Mouse (Mus musculus) ovary, adult 18-20 months (tissue): ENCODE measurements around the gene Cyp1a1.

Experiments
- DNase-seq: peaks from one replicate; pipeline ENCODE4 v3.0.0; 2022; ENCODE audit warnings: low spot score, mixed read lengths

Cyp1a1 gene

DNA sequence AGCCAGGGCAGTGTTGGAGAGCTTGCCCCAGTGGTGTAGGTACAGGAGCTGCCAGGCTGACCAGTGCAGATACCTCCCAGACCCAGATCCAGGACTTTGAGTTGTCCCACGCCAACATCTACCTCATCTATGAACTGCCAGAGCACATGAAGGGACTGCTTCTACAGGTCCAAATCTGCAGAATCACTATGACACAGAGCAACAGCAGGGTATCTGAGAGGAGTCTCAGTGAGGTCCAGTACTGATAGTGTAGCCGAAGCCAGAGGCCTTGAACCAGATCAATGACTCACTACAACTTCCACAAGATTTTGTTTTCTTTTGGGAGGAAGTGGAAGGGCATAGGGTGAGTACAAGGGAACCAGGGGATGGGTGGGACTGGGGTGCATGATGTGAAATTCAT is at the start of gene Cyp1a1:
Gene Cyp1a1, plus strand, starts transcription at position 178 of the 400 bp plus-strand sequence.
- no peak for DNase-seq

DNA sequence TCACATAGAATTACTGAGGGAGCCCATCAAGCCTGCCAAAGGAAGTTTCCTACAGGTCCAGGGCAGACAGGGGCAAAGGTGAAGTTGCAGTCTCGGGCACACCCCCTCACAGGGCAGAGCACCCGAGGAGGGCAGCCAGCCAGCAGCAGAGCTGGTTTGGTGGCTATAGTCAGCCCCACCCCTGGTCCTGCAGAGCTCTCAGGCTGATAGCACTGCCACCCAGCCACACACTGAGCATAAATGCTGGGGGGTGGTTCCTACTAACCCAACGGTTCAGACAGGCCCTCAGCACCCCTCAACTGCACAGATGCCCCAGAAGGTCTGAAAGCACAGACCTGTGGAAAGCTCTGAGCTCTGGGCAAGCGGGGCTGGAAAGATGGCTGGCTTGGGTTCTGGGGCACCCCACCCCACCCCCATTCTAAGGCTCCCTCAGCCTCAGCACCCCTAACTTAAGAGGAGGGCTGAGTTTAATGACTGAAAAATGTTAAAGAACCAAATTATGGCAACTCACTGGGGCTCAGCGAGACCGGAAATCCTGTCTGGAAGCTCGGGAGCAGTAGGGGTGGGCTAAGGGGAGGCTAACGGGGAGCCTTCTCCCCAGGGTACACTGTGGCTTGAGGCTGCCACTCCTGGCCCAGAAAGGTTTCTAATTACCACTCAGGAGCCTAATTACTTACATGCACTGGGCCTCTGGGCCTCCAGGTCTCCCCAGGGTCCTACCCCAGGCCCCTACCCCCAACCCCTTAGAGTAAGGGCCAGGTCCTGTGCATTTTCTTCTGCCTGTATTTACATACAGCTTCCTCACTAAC is 48.9 kb upstream of the Cyp1a1 start:
- DNase-seq: no peak

DNA sequence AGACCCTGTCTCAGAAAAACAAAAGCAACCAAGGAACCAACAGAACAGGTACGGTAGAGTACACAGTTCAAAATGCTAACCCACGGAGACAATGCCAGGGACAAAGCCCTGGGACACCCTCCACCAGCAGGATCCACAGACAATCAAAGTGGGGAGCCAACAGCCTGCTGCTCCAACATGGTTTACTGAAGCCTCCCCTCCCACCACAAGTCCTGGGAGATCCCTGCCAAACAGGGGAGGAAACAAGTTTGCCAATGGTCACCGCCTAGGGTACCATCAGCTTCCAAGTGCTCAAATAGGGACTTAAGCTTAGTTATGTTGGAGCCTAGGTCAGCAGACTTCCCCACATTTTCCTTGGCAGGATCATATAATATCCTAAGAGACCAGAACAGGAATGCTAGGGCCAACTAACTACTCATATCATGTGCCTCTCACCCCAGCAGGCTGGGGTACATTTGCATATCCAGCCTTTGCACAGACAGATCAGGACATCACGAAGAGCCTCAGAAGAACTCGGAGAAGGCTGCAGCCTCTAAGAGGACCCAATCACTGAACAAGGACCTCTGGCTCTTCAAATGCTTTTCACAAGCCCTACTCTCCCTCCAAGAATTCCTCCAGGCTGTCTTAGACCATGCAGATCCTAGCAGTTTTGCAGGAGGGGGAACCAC is 47.9 kb upstream of the Cyp1a1 start:
- no peak for DNase-seq

- DNase-seq: peak; percentile 40
These were observed 47.3 kb upstream of the Cyp1a1 start for GRCm38 (mm10) chr9:57640384-57640783.

DNA sequence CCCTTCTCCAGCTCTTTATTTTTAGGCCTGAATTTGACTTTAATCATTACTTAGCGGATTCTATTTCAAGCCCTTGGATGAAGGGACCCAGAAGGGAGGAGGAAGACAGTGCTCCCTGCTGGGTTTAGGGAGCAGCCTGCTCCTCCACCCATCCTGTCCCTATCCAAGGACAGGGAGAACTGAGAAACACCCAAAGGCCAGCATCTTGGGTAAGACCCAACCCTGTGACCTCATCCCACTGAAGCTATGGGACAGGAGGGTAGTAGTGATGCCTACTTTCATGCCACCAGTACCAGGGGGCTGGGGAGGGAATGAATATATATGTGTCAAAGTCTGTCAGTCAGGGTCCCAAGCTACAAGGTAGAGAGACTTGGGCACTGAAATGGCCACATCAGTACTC is 46.7 kb upstream of the Cyp1a1 start:
- DNase-seq: no peak

- DNase-seq: no peak
These were observed 45.8 kb upstream of the Cyp1a1 start for GRCm38 (mm10) chr9:57641775-57642550.

DNA sequence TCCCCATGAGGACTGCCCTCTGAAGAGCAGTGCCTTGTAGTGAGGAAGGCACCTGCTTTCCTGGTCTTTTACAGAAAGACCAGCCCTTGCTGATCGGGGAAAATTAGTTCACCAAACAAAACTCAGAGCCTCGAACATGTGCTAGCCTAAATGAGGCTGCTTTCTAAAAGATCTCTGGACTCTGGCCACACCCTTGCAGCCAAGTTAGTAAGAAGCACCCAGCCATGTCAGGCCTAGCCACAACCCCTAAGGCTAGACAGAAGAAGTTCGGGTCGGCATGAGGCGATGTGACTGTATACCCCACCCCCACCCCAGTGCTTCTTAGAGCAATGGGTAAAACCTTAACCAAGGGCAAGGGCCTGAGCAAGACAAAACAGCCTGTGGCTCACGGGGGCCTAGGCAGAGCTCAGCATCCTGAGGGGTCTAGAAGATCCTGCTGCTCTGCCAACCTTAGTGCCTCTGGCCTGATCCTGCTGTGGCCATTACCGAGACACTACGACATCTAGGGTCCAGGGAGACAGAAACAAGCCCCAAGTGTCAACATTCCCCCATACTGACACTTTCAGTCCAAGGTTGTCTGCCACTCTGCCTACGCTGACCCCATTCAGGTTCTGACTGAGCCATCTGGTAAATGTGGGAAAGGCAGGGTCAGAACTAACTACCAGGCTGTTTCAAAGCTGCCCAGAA is 44.4 kb upstream of the Cyp1a1 start:
- no peak for DNase-seq

- no peak for DNase-seq
These were observed 43.9 kb upstream of the Cyp1a1 start for GRCm38 (mm10) chr9:57643856-57644180.

- no peak for DNase-seq
These were observed 43.2 kb upstream of the Cyp1a1 start for GRCm38 (mm10) chr9:57644442-57644943.

DNA sequence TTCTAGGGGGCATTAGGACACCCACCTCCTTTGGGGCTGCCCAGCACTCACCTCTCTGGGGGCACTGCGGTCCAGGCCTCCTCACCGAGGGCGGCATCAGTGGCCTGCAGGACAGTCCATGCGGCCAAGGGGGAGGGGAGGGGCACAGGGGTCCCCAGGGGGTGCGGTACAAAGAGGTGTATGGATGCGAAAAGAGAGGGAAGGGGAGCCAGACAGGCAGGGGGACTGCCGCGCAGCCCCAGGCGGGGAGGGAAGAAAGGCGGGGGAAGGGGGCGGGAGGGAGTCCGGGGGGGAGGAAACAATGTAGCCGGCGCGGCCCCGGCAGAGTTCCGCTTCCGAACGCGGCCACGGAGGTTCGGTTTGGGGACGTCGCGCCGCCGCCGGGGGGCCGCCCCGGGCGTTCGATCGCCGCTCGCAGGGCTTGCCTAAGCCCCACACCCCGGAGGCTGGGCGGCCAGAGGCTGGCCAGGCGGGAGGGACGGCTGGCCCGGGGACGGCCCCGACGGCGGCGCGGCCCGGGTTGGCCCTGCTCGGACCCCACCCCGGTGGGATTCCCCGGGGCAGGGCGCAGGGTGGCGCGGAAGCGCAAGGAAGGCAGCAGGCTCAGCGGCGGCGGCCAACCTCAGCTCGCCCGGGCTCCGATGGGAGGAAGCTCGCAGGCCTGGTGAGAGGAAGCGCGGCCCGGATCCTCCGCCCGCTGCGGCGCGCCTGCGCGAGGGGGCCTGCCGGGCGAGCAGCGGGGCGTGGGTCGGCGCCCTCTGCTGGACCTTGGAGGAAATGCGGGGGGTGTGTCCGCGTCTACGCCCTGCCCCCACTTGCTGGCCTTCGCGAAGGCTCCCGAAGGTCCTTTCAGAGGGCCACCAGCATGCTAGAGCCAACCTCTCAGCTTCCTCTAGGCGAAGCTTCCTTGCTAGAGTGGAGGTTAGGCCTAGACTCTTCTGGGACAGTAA is 42.5 kb upstream of the Cyp1a1 start:
- peak; percentile 87 for DNase-seq

DNA sequence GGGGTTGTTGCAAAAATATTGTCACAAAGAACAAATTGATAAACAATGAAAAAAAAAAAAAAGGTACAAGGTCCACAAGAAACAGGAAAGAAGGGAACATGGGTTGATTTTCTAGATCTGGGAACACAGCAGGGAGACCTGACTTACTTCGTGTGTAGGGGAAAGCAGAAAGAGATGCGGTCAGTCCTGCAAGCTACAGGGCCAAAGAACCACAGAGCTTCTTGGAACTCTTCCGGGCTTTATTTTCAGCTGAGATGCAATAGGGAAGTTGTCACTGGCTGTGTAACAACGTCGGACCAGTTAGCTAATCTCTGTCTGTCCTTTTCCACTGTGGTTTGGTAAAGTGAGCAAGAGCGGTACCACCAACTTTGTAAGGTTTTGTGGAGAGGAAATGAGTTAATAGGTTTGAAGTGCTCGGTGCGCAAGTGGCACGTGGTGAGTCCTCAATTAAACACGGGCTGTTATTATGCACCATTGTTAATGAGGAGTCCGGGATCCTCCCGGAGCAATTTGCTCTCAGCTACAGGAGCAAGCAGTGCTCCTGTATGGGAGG is 41.1 kb upstream of the Cyp1a1 start:
- DNase-seq: no peak

GRCm38 (mm10) chr9:57647286-57648108 is 40.2 kb upstream of the Cyp1a1 start:
- no peak for DNase-seq

GRCm38 (mm10) chr9:57650130-57650785 is 37.5 kb upstream of the Cyp1a1 start:
- DNase-seq: no peak

DNA sequence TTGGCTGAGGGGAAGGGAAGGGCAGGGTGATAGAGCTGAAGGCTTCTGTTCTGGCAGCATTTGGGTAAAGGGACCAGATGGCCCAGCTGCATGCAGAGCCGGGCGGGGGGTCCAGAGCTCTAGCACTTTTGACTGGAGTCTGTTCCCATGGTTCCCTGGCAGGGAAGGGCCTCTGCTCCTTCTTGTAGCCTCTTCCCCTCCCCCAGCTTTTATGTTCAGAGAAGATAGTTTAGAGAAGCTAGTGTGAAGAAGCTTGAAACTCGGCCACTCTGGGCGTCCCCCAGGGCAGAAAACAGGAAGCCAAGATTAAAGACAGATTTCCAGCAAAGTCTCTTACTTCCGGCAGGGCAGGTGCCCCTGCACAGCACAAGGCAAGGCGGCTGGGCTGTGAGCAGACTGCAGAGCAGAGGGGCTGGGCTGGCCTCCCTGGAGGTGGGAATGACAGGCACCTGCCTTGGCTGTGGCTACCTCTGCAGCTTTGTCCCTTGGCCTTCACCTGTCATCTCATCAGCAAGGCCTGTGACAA is 36.9 kb upstream of the Cyp1a1 start:
- no peak for DNase-seq

GRCm38 (mm10) chr9:57652351-57652750 is 35.4 kb upstream of the Cyp1a1 start:
- no peak for DNase-seq

DNA sequence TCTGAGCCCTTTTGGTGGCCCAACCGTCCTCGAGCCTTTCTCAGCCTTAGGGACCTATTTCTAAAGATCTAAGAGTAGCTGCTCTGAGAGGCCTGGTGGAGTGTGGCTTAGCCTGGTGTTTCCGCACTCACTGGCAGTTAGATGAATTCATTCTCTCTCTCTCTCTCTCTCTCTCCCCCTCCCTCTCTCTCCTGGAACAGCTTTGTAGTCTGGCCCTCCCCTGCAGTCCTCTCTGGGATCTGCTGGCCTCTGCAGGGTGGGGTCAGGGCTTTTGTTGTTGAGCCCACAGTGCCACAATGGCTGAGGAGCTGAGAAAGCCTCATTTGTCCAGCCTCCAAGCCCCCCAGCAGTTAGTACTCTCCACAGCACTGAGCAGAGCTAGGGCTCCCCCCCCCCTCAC is 34.9 kb upstream of the Cyp1a1 start:
- DNase-seq: no peak

DNA sequence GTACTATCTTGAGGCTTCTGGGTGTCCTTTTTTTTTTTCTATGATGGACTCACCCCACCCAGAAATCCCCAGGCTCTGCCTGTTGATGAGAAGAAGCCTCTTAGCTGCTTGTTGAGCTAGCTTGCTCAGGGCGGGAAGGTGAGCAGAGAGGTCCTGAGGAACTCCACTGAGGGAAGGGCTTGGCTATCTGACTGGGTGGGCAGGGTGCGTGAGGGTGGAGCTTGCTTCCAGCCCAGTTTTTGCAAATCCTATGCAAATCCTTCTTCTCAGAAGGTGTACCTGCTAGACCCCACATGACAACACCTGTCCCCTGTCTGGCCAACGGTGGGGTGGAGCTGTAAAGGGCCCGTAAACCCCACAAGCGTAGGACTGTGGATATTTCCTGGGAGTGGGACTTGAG is 34.4 kb upstream of the Cyp1a1 start, which contains the start of gene Csk:
Gene Csk, minus strand, starts transcription at position 349 of the 400 bp plus-strand sequence.
- DNase-seq: no peak

DNA sequence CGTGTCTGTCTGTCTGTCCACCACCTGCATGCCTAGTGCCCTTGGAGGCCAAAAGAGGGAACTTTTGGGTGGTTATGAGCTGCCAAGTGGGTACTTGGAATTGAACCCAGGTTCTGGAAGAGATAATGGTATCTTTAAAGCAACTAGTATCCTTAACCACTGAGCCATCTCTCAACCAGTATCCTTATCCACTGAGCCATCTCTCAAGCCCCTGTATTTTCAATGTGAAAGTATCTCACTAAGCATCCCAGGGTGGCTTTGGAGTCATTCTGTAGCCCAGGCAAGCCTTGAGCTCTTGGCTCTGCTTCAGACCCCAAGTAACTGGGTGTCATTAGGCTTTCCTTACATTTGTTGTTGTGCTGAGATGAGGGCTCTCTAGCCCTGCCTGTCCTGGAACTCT is 32.8 kb upstream of the Cyp1a1 start:
- no peak for DNase-seq

DNA sequence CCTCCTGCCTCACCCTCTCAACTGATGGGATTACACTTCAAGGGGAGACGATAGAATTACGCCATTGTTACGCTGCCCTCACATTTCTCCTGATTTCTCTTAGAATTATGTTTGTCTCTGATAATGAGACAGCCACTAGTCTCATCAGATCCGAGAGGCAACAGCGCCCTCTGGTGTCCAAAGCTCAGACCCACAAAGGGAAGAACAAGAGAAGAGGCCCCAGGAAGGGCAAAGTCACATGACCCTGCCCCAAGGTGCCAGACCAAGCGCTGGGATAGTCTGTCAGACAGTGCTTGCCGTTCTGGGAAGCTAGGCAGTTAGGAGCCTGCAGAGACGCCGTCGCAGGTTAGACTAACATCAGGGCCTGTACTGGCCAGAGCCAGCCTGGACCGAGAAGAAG is 32.0 kb upstream of the Cyp1a1 start:
- peak; percentile 78 for DNase-seq
